Mouse (Mus musculus): ENCODE results near the gene Ifng.
"Not testable (repeated sequence)": the region's sequence is repeated elsewhere in the genome, so short reads cannot be mapped to it uniquely, and the experiment has no call there.

The Ifng gene

GRCm38 (mm10) chr10:118440742-118441240 lies at the start of gene Ifng:
Gene Ifng (plus strand): TSS chr10:118441046.
- DNase-seq (ENCODE audit: extremely low spot score, low spot score) = no peak

DNA sequence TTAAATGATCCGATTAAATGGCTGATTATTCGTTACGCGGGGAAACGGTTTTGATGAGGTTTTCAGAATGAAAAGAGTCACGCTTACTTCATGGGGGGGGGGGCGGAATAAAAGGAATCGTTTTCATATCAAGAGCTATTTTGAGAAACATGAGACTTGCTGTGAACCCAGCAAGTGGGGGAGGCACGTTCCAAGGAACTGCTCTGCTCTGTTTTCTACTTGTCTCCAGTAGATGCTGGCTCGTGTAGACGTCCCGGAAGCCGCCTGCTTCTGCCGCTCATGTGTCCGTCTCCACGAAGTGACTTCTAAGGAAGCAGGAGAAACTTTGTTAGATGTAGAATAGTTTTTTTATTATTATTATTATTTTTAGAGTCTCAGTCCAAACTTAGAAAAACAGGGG lies 40.9 kb upstream of the Ifng start:
- no peak for DNase-seq (ENCODE audit: extremely low spot score, low spot score)

DNA sequence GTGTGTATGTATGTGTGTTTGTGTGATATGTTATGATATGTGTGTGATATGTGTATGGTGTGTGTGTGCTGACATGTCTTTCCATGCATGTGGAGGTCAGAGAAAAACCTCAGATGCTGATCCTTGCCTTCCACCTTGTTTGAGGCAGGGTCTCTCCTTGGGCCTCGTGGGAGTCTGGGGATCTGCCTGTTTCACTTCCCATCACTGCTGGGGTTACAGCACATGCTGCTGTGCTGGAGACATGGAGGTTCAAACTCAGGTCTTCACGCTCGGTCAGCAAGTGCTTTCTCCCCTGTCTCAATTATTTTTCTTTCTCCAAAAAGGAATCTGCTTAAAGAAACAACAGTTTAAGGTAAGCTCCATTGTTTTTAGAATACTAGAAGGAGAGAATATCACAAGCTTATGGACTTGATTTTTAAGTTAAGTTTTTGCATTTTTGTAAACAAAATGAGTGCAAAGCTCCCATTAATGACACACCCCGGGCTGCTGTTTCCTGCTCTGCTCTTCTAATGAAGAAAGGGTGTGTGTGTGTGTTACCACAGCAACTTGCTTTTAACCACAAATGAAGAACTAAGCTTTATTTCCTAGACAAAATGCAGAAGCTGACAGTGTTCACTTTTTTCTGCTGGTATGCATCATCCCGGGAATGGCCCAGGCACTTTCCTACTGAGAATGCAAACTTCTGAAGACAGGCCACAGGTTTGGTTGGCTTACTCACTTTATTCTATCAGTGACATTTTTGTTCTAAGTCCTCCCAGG lies 34.2 kb upstream of the Ifng start:
- DNase-seq (ENCODE audit: extremely low spot score, low spot score) = no peak

DNA sequence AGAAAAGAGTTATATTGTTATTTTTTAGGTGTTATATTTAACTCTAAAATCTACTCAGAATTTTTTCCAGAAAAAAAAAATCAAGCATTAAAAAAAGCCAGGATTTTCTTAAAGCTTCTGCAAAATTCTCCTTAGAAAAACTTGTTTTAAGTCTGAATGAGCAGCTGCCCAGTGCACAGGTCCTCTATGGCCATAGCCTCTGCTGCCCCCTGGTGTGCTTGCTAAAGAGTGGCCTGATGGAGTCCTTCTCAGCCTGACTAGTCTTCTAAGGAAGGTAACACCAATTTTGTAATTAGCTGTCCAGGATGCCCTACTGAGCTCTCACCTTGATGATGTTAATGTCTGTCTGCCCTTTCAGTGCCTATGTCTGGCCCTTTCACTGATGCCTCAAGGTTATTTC lies 29.5 kb upstream of the Ifng start:
- DNase-seq (ENCODE audit: extremely low spot score, low spot score) = no peak

GRCm38 (mm10) chr10:118412774-118413173 lies 28.1 kb upstream of the Ifng start:
- DNase-seq (ENCODE audit: extremely low spot score, low spot score) = no peak

- no peak for DNase-seq (ENCODE audit: extremely low spot score, low spot score)
Observed at GRCm38 (mm10) chr10:118419000-118419425, 21.8 kb upstream of the Ifng start.

- DNase-seq (ENCODE audit: extremely low spot score, low spot score) = no peak
Observed at GRCm38 (mm10) chr10:118420896-118421295, 19.9 kb upstream of the Ifng start.

DNA sequence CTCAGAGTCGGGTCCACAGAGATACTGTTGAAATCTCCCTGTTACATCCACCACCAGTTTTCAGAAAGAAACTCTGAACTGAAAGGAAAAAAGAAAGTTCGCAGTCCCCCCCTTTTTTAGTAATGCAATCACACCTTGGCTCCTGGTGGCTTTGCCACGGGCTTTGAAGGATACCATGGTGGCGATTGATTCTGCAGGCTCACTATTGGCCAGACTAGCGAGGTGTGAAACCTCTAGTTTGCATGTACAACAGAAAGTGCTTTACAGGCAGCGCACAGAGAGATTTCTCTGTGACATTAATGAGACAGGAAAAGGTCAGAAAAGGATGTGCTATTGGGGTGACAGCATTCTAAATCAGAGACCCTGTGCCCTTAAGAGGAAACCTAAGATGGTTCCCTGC lies 5.3 kb upstream of the Ifng start:
- no peak for DNase-seq (ENCODE audit: extremely low spot score, low spot score)

- DNase-seq (ENCODE audit: extremely low spot score, low spot score) = no peak
Observed at GRCm38 (mm10) chr10:118441898-118442297, 1.1 kb downstream of the Ifng start.

DNA sequence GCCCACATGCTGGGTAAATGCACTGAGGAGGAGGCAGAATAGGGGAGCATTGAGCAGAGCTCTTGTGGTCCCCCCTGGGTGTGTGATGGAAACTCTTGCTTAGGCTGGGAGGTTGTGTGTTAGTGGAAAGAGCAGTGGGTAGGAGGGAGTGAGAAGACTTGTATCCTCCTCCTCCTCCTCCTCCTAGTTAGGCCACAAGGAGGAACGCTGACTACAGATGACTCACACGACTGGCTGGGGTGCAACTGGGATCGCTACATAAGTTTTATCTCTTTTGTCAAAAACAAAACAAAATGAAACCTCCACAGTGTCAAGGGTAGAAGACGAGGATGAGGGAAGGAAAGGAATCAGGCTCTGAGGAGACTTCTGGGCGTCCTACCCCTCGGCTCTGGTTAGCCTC lies 2.2 kb downstream of the Ifng start:
- DNase-seq (ENCODE audit: extremely low spot score, low spot score) = no peak

- DNase-seq (ENCODE audit: extremely low spot score, low spot score) = no peak
Observed at GRCm38 (mm10) chr10:118445021-118445420, 4.2 kb downstream of the Ifng start.

DNA sequence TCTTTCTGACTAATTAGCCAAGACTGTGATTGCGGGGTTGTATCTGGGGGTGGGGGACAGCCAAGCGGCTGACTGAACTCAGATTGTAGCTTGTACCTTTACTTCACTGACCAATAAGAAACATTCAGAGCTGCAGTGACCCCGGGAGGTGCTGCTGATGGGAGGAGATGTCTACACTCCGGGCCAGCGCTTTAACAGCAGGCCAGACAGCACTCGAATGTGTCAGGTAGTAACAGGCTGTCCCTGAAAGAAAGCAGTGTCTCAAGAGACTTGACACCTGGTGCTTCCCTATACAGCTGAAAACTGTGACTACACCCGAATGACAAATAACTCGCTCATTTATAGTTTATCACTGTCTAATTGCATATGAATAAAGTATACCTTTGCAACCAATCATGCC lies 4.7 kb downstream of the Ifng start:
- no peak for DNase-seq (ENCODE audit: extremely low spot score, low spot score)

- no peak for DNase-seq (ENCODE audit: extremely low spot score, low spot score)
Observed at GRCm38 (mm10) chr10:118445978-118446377, 5.1 kb downstream of the Ifng start.

DNA sequence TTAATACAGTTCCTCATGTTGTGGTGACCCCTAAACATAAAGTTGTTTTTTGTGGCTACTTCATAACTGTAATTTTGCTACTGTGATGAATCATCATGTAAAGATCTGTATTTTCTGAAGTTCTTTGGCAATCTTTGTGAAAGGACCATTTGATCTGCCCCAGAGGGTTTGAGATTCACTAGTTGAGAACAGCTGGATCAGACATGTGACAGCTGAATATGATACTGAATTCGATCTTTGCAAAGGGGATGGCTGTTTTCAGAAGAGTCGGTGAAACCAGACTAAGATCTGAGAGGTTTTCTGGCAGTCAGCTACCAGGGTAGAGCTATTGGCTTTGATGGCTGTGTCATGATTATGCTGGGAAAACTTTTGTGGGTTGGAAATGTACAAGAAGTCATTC lies 10.9 kb downstream of the Ifng start:
- no peak for DNase-seq (ENCODE audit: extremely low spot score, low spot score)

DNA sequence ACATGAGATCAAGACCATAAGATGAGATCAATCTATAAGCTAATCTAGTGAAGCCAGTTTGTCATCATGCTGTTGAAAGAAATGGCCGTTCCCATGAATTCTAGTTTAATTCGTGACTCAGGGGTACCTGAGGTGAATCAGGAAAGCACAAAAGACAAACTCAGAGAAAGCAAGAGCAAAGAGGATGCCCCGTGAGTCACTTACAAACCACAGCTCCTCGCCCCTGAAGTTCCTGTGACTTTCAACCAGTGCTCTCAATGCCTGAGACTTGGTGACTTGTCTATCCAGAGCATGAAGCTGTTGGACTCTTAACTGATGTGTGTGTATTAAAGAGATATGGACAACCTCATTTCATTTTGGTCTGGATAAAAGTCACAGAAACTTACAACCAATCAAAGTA lies 17.9 kb downstream of the Ifng start:
- DNase-seq (ENCODE audit: extremely low spot score, low spot score) = no peak

- no peak for DNase-seq (ENCODE audit: extremely low spot score, low spot score)
Observed at GRCm38 (mm10) chr10:118461126-118461767, 20.4 kb downstream of the Ifng start.

- no peak for DNase-seq (ENCODE audit: extremely low spot score, low spot score)
Observed at GRCm38 (mm10) chr10:118466481-118466880, 25.6 kb downstream of the Ifng start.

GRCm38 (mm10) chr10:118469047-118469446 lies 28.2 kb downstream of the Ifng start:
- no peak for DNase-seq (ENCODE audit: extremely low spot score, low spot score)

DNA sequence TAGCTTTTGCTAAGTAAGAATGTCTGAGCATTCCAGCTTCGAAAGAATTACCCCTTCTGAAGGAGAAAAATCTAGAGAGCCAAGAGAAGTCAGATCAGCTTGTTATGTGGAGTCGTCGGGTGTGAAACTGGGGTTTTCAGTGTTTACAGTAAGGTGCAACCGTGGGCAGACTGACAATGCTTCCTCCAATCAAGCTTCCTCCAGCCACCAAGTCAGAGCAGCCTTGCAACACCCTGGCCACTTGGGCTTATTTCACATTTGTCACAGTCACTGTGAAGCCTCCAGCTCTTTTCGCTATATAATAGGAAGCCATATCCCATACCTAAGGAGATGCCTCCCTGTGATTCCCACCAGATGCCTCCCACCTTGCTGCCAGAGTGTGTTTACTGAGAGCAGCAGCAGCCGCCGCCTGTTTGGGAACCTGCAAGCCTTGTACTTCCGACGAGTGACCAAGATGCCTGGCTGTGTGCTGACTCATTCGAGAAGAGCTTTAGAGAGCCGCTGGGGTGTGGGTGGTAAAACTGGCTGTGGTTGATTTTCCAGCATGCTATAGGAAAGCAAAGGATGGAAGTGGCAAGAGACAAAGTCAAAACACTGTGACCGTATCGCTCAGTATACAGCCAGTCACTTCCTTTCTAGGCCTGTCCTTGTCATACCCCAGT lies 29.6 kb downstream of the Ifng start:
- no peak for DNase-seq (ENCODE audit: extremely low spot score, low spot score)

DNA sequence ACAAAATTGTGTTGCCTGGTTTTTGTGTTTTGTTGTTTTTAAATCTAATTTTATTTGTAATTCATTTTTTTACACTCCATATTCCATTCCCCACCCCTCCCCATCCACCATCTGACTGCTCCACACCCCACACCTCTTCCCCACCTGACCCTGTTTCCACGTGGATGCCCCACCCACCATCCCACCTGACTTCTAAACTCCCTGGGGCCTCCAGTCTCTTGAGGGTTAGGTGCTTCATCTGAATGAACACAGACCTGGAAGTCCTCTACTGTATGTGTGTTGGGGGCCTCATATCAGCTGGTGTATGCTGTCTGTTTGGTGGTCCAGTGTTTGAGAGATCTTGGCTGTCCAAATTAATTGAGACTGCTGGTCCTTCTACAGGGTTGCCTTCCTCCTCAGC lies 32.0 kb downstream of the Ifng start:
- DNase-seq (ENCODE audit: extremely low spot score, low spot score) = not testable (repeated sequence)

DNA sequence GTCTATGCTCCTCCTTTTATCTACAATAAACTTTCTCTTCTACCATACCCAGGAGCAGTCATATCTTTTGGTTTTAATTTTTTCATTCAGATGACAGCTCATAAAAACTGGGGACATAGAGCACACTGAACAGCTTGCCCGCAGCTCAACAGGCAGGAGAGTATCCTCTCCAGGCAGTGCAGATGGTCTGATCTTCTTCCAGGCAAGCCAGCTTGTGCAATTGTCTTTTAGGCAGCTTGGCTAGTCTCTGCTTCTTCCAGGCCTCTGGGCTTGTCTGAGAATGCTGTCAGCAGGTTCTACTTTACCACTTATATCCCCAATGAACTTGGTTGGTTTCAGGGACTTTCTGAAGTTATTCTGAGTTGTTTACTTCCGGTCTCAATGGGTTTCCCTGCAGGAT lies 35.9 kb downstream of the Ifng start:
- DNase-seq (ENCODE audit: extremely low spot score, low spot score) = no peak

DNA sequence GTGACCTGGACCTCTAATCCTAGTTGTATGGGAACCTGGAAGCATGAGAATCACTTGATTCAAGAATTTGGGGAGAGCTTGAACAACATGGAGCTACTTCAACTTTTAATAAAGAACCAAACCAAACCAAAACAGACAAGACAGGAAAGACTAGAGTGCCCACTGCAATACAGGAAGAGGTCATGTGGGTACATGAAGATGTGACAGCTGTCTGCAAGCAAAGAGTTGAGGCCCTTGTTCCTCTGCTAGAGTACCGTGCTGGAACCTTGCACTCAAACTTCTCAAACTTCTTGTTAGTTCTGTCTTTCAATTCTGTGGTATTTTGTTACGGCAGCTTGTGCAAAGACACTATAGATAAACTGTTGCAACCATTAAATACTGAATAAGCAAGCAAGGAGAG lies 36.5 kb downstream of the Ifng start:
- no peak for DNase-seq (ENCODE audit: extremely low spot score, low spot score)

Data from neural tube, embryonic 10.5 days (tissue).